Mouse (Mus musculus): ENCODE data around the gene Racgap1.

- TF ChIP-seq CTCF (IDR thresholded peaks at IDR 0.05; ENCODE audit: control insufficient read depth, insufficient read depth, insufficient replicate concordance, low read depth, low read length) (no peak), POLR2A (IDR thresholded peaks at IDR 0.05; ENCODE audit: control insufficient read depth, low read depth, low read length) (no peak)
Observed at GRCm38 (mm10) chr15:99602206-99602820, 49.1 kb downstream of the Racgap1 start.

All from testis, adult 2 months (tissue).